Mouse (Mus musculus): ENCODE measurements around the gene Pde4a. TPM values are rescaled to one million over a fixed set of nuclear protein-coding genes. Genes with fewer than 3 reads are reported as not detected.

Gene Pde4a
- polyA plus RNA-seq, 1 experiment = 9.5 TPM

- Histone ChIP-seq H3K9ac (ENCODE audit: low read depth, poor library complexity, severe bottlenecking) (peak overlapping the region; percentile 13), H3K4me1 (ENCODE audit: control insufficient read depth, insufficient read depth, low read length) (no peaks in the 10 kb centered on the region), H3K27me3 (ENCODE audit: control insufficient read depth, insufficient read depth, low read length, poor library complexity, severe bottlenecking) (no peaks in the 10 kb centered on the region), H3K36me3 (ENCODE audit: control insufficient read depth, insufficient read depth, low read length, poor library complexity, severe bottlenecking) (no peaks in the 10 kb centered on the region), H3K9me3 (replicated peaks; ENCODE audit: control insufficient read depth, insufficient read depth, low read length, poor library complexity, severe bottlenecking) (no peaks in the 10 kb centered on the region), H3K27ac (ENCODE audit: insufficient read depth, low read length) (no peak overlapping the region), H3K4me3 (ENCODE audit: low read depth, low read length) (peak overlapping the region; percentile 84)
- no peak for TF ChIP-seq EP300 (IDR thresholded peaks at IDR 0.05; ENCODE audit: insufficient read depth, low read depth, low read length)
- no peak for TF ChIP-seq CTCF (IDR thresholded peaks at IDR 0.05; ENCODE audit: low read depth, low read length)
- no peak for TF ChIP-seq POLR2A (IDR thresholded peaks at IDR 0.05; ENCODE audit: insufficient read depth, low read length)
These were observed 59.9 kb downstream of the Pde4a start for GRCm38 (mm10) chr9:21225415-21225758.

GRCm38 (mm10) chr9:21227342-21227741 lies 61.8 kb downstream of the Pde4a start:
- TF ChIP-seq POLR2A (IDR thresholded peaks at IDR 0.05; ENCODE audit: insufficient read depth, low read length) (peak; percentile 87), EP300 (IDR thresholded peaks at IDR 0.05; ENCODE audit: insufficient read depth, low read depth, low read length) (peak; percentile 86), CTCF (IDR thresholded peaks at IDR 0.05; ENCODE audit: low read depth, low read length) (no peak)
- peaks cover 9% of the 10 kb centered on the region for H3K4me1 ChIP-seq (ENCODE audit: control insufficient read depth, insufficient read depth, low read length)
- H3K27me3 ChIP-seq (ENCODE audit: control insufficient read depth, insufficient read depth, low read length, poor library complexity, severe bottlenecking) = no peaks in the 10 kb centered on the region
- no peaks in the 10 kb centered on the region for H3K9me3 ChIP-seq (replicated peaks; ENCODE audit: control insufficient read depth, insufficient read depth, low read length, poor library complexity, severe bottlenecking)
- peak overlapping the region; percentile 25 for H3K4me3 ChIP-seq (ENCODE audit: low read depth, low read length)
- H3K36me3 ChIP-seq (ENCODE audit: control insufficient read depth, insufficient read depth, low read length, poor library complexity, severe bottlenecking) = no peaks in the 10 kb centered on the region
- no peak overlapping the region for H3K27ac ChIP-seq (ENCODE audit: insufficient read depth, low read length)
- 0 out of 2 replicates have a peak overlapping the region, but pooled peaks have one; percentile 7 for H3K9ac ChIP-seq (ENCODE audit: low read depth, poor library complexity, severe bottlenecking)

- Histone ChIP-seq H3K4me3 (ENCODE audit: low read depth, low read length) (no peak overlapping the region), H3K9ac (ENCODE audit: low read depth, poor library complexity, severe bottlenecking) (no peak overlapping the region), H3K36me3 (ENCODE audit: control insufficient read depth, insufficient read depth, low read length, poor library complexity, severe bottlenecking) (no peaks in the 10 kb centered on the region), H3K27ac (ENCODE audit: insufficient read depth, low read length) (no peak overlapping the region), H3K27me3 (ENCODE audit: control insufficient read depth, insufficient read depth, low read length, poor library complexity, severe bottlenecking) (no peaks in the 10 kb centered on the region), H3K9me3 (replicated peaks; ENCODE audit: control insufficient read depth, insufficient read depth, low read length, poor library complexity, severe bottlenecking) (no peaks in the 10 kb centered on the region), H3K4me1 (ENCODE audit: control insufficient read depth, insufficient read depth, low read length) (peaks cover 9% of the 10 kb centered on the region)
- no peak for TF ChIP-seq CTCF (IDR thresholded peaks at IDR 0.05; ENCODE audit: low read depth, low read length)
- no peak for TF ChIP-seq POLR2A (IDR thresholded peaks at IDR 0.05; ENCODE audit: insufficient read depth, low read length)
- no peak for TF ChIP-seq EP300 (IDR thresholded peaks at IDR 0.05; ENCODE audit: insufficient read depth, low read depth, low read length)
These were observed 66.0 kb downstream of the Pde4a start for GRCm38 (mm10) chr9:21231551-21231950.

DNA sequence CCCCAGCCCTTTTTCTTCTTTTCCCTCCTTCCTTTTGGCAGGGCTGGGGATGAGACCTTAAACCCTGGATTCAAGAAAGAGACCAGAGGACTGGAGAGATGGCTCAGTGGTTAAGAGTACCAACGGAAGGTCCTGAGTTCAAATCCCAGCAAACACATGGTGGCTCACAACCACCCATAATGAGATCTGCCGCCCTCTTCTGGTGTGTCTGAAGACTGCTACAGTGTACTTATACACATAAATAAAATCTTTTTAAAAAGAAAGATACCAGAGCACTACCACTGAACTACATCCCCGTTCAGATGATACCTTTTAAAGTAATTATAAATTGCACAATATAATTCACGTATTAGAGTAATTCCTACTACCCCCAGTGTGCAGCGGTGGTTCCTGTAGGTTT lies 67.4 kb downstream of the Pde4a start:
- peaks cover 9% of the 10 kb centered on the region for H3K4me1 ChIP-seq (ENCODE audit: control insufficient read depth, insufficient read depth, low read length)
- no peaks in the 10 kb centered on the region for H3K36me3 ChIP-seq (ENCODE audit: control insufficient read depth, insufficient read depth, low read length, poor library complexity, severe bottlenecking)
- TF ChIP-seq CTCF (IDR thresholded peaks at IDR 0.05; ENCODE audit: low read depth, low read length) (no peak), EP300 (IDR thresholded peaks at IDR 0.05; ENCODE audit: insufficient read depth, low read depth, low read length) (no peak), POLR2A (IDR thresholded peaks at IDR 0.05; ENCODE audit: insufficient read depth, low read length) (no peak)

DNA sequence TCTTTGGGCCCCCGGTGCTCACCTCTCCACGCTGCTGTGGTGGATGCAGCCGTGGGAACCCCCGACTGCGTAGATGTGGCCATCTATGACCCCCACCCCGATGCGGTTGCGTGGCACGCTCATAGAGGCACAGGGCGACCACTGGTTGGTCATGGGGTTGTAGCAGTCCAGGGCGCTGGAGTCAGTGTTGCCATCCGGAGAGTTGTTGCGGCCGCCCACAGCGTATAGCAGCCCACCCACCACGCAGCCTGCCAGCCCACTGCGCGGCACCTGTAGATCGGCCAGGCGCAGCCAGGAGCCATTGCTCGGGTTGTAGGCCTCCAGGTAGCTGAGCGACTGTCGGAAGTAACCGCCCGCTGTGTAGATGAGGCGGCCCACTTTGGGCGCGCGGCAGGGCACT lies 67.9 kb downstream of the Pde4a start:
- Histone ChIP-seq H3K9ac (ENCODE audit: low read depth, poor library complexity, severe bottlenecking) (peak overlapping the region; percentile 20), H3K4me1 (ENCODE audit: control insufficient read depth, insufficient read depth, low read length) (peaks cover 9% of the 10 kb centered on the region), H3K9me3 (replicated peaks; ENCODE audit: control insufficient read depth, insufficient read depth, low read length, poor library complexity, severe bottlenecking) (no peaks in the 10 kb centered on the region), H3K27ac (ENCODE audit: insufficient read depth, low read length) (no peak overlapping the region), H3K27me3 (ENCODE audit: control insufficient read depth, insufficient read depth, low read length, poor library complexity, severe bottlenecking) (no peaks in the 10 kb centered on the region), H3K36me3 (ENCODE audit: control insufficient read depth, insufficient read depth, low read length, poor library complexity, severe bottlenecking) (no peaks in the 10 kb centered on the region), H3K4me3 (ENCODE audit: low read depth, low read length) (peak overlapping the region; percentile 45)
- TF ChIP-seq CTCF (IDR thresholded peaks at IDR 0.05; ENCODE audit: low read depth, low read length) = no peak

More for the DNA sequence above, 67.4 kb downstream of the Pde4a start:
- no peaks in the 10 kb centered on the region for H3K9me3 ChIP-seq (replicated peaks; ENCODE audit: control insufficient read depth, insufficient read depth, low read length, poor library complexity, severe bottlenecking)
- H3K4me3 ChIP-seq (ENCODE audit: low read depth, low read length) = no peak overlapping the region
- no peak overlapping the region for H3K9ac ChIP-seq (ENCODE audit: low read depth, poor library complexity, severe bottlenecking)
- H3K27me3 ChIP-seq (ENCODE audit: control insufficient read depth, insufficient read depth, low read length, poor library complexity, severe bottlenecking) = no peaks in the 10 kb centered on the region
- no peak overlapping the region for H3K27ac ChIP-seq (ENCODE audit: insufficient read depth, low read length)

DNA sequence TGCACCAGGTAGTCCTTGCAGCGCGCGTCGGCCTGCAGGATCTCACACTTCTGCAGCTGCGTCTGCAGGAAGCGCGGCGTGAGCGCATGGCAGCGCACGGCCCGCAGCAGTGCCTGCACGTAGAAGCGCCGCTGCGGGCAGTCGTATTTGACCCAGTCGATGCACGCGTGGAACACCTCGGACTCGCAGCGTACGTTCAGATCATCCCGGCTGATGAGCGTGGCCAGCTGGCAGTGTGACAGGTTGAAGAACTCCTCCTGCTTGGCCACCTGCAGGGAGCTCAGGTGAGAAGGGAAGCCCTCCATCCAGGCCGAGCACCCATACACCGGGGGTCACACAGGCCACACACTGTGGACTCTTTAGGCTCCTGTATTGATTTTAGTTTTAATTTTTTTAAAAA lies 68.3 kb downstream of the Pde4a start:
- Histone ChIP-seq H3K4me3 (ENCODE audit: low read depth, low read length) (peak overlapping the region; percentile 45), H3K4me1 (ENCODE audit: control insufficient read depth, insufficient read depth, low read length) (peaks cover 9% of the 10 kb centered on the region), H3K27me3 (ENCODE audit: control insufficient read depth, insufficient read depth, low read length, poor library complexity, severe bottlenecking) (no peaks in the 10 kb centered on the region), H3K36me3 (ENCODE audit: control insufficient read depth, insufficient read depth, low read length, poor library complexity, severe bottlenecking) (no peaks in the 10 kb centered on the region), H3K9ac (ENCODE audit: low read depth, poor library complexity, severe bottlenecking) (peak overlapping the region; percentile 20), H3K27ac (ENCODE audit: insufficient read depth, low read length) (no peak overlapping the region), H3K9me3 (replicated peaks; ENCODE audit: control insufficient read depth, insufficient read depth, low read length, poor library complexity, severe bottlenecking) (no peaks in the 10 kb centered on the region)
- TF ChIP-seq CTCF (IDR thresholded peaks at IDR 0.05; ENCODE audit: low read depth, low read length) (no peak), EP300 (IDR thresholded peaks at IDR 0.05; ENCODE audit: insufficient read depth, low read depth, low read length) (no peak), POLR2A (IDR thresholded peaks at IDR 0.05; ENCODE audit: insufficient read depth, low read length) (no peak)

Measured in ES-Bruce4 (cell line).